Mouse (Mus musculus) myocyte (in vitro differentiated cells): ENCODE data around the gene Fosb. TPM values are rescaled to one million over a fixed set of nuclear protein-coding genes. Genes with fewer than 3 reads are reported as not detected.
"Not testable (repeated sequence)": the region's sequence is repeated elsewhere in the genome, so short reads cannot be mapped to it uniquely, and the experiment has no call there.

ENCODE experiments used
- H3K27me3 ChIP-seq: one replicate; pipeline ENCODE4 v1.6.1; 2011; ENCODE audit not compliant: control insufficient read depth, insufficient read depth, insufficient read length
- H3K36me3 ChIP-seq: one replicate; pipeline ENCODE4 v1.6.1; 2011; ENCODE audit not compliant: control insufficient read depth, insufficient read depth
- H3K4me2 ChIP-seq: one replicate; pipeline ENCODE4 v1.6.1; 2011; ENCODE audit warnings: low read depth, control low read depth
- H3K4me3 ChIP-seq: one replicate; pipeline ENCODE4 v1.5.1; 2011; ENCODE audit warnings: mild to moderate bottlenecking, control low read depth, moderate library complexity
- H3K79me2 ChIP-seq: one replicate; pipeline ENCODE4 v1.6.1; 2011; ENCODE audit not compliant: control insufficient read depth, insufficient read depth
- H3ac ChIP-seq: one replicate; pipeline ENCODE4 v1.6.1; 2011; ENCODE audit not compliant: control insufficient read depth, insufficient read length
- CEBPB ChIP-seq: IDR thresholded peaks from 2 replicates; pipeline ENCODE4 v1.6.1; 2011; ENCODE audit warnings: mild to moderate bottlenecking, moderate library complexity; ENCODE audit not compliant: poor library complexity, insufficient read depth, severe bottlenecking
- E2F4 ChIP-seq: IDR thresholded peaks from one replicate; pipeline ENCODE4 v1.6.1; 2011; ENCODE audit warnings: mild to moderate bottlenecking, control low read depth, moderate library complexity; ENCODE audit not compliant: insufficient read depth
- MAX ChIP-seq: IDR thresholded peaks from one replicate; pipeline ENCODE4 v1.6.1; 2011; ENCODE audit warnings: low read depth, mild to moderate bottlenecking, control low read depth
- MYOD1 ChIP-seq, 3 experiments: IDR thresholded peaks; one replicate each; pipeline ENCODE4 v1.6.1; 2011; ENCODE audit warnings: control low read depth in 2 of 3, low read depth in 2 of 3, mild to moderate bottlenecking in 2 of 3, moderate library complexity in 1 of 3; ENCODE audit not compliant: insufficient read length in 2 of 3, control insufficient read depth in 1 of 3
- MYOG ChIP-seq, 3 experiments: IDR thresholded peaks; one replicate each; pipeline ENCODE4 v1.6.1; 2011; ENCODE audit warnings: control low read depth in 2 of 3, low read depth in 2 of 3, mild to moderate bottlenecking in 2 of 3; ENCODE audit not compliant: insufficient read length in 2 of 3, control insufficient read depth in 1 of 3, insufficient read depth in 1 of 3
- POLR2A ChIP-seq: IDR thresholded peaks from one replicate; pipeline ENCODE4 v1.6.1; 2011; ENCODE audit warnings: low read depth, mild to moderate bottlenecking, control low read depth, moderate library complexity; ENCODE audit not compliant: insufficient read length
- POLR2AphosphoS2 ChIP-seq: IDR thresholded peaks from one replicate; pipeline ENCODE4 v1.6.1; 2011; ENCODE audit warnings: low read depth, control low read depth; ENCODE audit not compliant: insufficient read length
- REST ChIP-seq: IDR thresholded peaks from one replicate; pipeline ENCODE4 v1.6.1; 2011; ENCODE audit warnings: mild to moderate bottlenecking, control low read depth, moderate library complexity; ENCODE audit not compliant: insufficient read depth, insufficient read length
- SRF ChIP-seq: IDR thresholded peaks from one replicate; pipeline ENCODE4 v1.6.1; 2011; ENCODE audit warnings: low read depth; ENCODE audit not compliant: control insufficient read depth, insufficient read length
- TCF12 ChIP-seq: IDR thresholded peaks from one replicate; pipeline ENCODE4 v1.6.1; 2011; ENCODE audit warnings: mild to moderate bottlenecking, control low read depth; ENCODE audit not compliant: poor library complexity, insufficient read depth, severe bottlenecking
- USF1 ChIP-seq: IDR thresholded peaks from one replicate; pipeline ENCODE4 v1.6.1; 2011; ENCODE audit warnings: low read depth, mild to moderate bottlenecking, control low read depth, moderate library complexity
- polyA plus RNA-seq: library from polyadenylated mRNA; unstranded; fragments of >200 nt; fragmentation: generic; extraction: Trizol; gene quantifications from one replicate; pipeline ENCODE4 v1.2.1, GENCODE M21; 2012; ENCODE audit warnings: missing spikeins

Gene Fosb
- polyA plus RNA-seq, 1 experiment = 0.82 TPM

GRCm38 (mm10) chr7:19282791-19283405, 27.0 kb downstream of the Fosb start:
- H3K79me2 ChIP-seq = no peaks in the 10 kb centered on the region
- peak overlapping the region; percentile 7 for H3K4me3 ChIP-seq
- TF ChIP-seq POLR2AphosphoS2 (no peak), REST (peak; percentile 90), USF1 (no peak), E2F4 (no peak), CEBPB (no peak), MAX (no peak), TCF12 (no peak)
- H3K27me3 ChIP-seq = peaks cover 12% of the 10 kb centered on the region
- H3ac ChIP-seq = no peak overlapping the region
- H3K4me2 ChIP-seq = peak overlapping the region; percentile 69
- no peaks in the 10 kb centered on the region for H3K36me3 ChIP-seq

- peaks cover 12% of the 10 kb centered on the region for H3K27me3 ChIP-seq
- peak within 1 kb of the TSS; percentile 69 for H3K4me2 ChIP-seq
- no peaks in the 10 kb centered on the region for H3K36me3 ChIP-seq
Observed at GRCm38 (mm10) chr7:19282385-19282784, 27.5 kb downstream of the Fosb start, which contains the start of gene Rtn2. Rtn2 (plus strand) TSS chr7:19282624.

GRCm38 (mm10) chr7:19281680-19282304, 28.1 kb downstream of the Fosb start:
- H3K79me2 ChIP-seq, H3K36me3 ChIP-seq, H3K4me3 ChIP-seq, H3K4me2 ChIP-seq, H3ac ChIP-seq: not testable (repeated sequence)
- H3K27me3 ChIP-seq = peaks cover 12% of the 10 kb centered on the region
- TF ChIP-seq USF1 = peak; percentile 21

More at GRCm38 (mm10) chr7:19282385-19282784, 27.5 kb downstream of the Fosb start, which contains the start of gene Rtn2:
- H3K79me2 ChIP-seq = no peaks in the 10 kb centered on the region
- peak within 1 kb of the TSS; percentile 7 for H3K4me3 ChIP-seq
- TF ChIP-seq POLR2AphosphoS2 = no peak
- TF ChIP-seq MYOG (IDR thresholded peaks at IDR 0.05; ENCODE audit: control insufficient read depth in 1 of 3, insufficient read depth in 1 of 3, insufficient read length in 2 of 3, low read depth in 2 of 3) = no peak
- TF ChIP-seq SRF = no peak
- no peak for TF ChIP-seq USF1
- TF ChIP-seq E2F4 = no peak
- TF ChIP-seq MYOD1 (IDR thresholded peaks at IDR 0.05; ENCODE audit: control insufficient read depth in 1 of 3, insufficient read length in 2 of 3, low read depth in 2 of 3) = no peak
- no peak for TF ChIP-seq POLR2A
- no peak for TF ChIP-seq TCF12
- no peak for TF ChIP-seq REST
- H3ac ChIP-seq = no peak within 1 kb of the TSS

- Histone ChIP-seq H3K4me3 (no peak within 1 kb of the TSS), H3K79me2 (no peaks in the 10 kb centered on the region), H3K27me3 (peaks cover 12% of the 10 kb centered on the region), H3ac (no peak within 1 kb of the TSS), H3K4me2 (peak within 1 kb of the TSS; percentile 48), H3K36me3 (no peaks in the 10 kb centered on the region)
- TF ChIP-seq POLR2A (peak; percentile 28), CEBPB (no peak)
Observed at GRCm38 (mm10) chr7:19279581-19280114, 30.2 kb downstream of the Fosb start, which contains the start of gene Ppm1n. Ppm1n (minus strand) TSS chr7:19280064.

- Histone ChIP-seq H3K79me2 (no peaks in the 10 kb centered on the region), H3K36me3 (no peaks in the 10 kb centered on the region), H3K27me3 (peaks cover 12% of the 10 kb centered on the region), H3K4me3 (no peak overlapping the region), H3K4me2 (peak overlapping the region; percentile 48), H3ac (no peak overlapping the region)
- no peak for TF ChIP-seq POLR2AphosphoS2
- peak in 1 of 3 experiments; percentile 12 for TF ChIP-seq MYOG (IDR thresholded peaks at IDR 0.05; ENCODE audit: control insufficient read depth in 1 of 3, insufficient read depth in 1 of 3, insufficient read length in 2 of 3, low read depth in 2 of 3)
Observed at GRCm38 (mm10) chr7:19279052-19279451, 30.8 kb downstream of the Fosb start.

- no peak overlapping the region for H3ac ChIP-seq
- H3K27me3 ChIP-seq = peaks cover 12% of the 10 kb centered on the region
- H3K36me3 ChIP-seq = no peaks in the 10 kb centered on the region
- H3K4me3 ChIP-seq = no peak overlapping the region
- H3K79me2 ChIP-seq = peaks cover under 1% of the 10 kb centered on the region
- TF ChIP-seq MYOD1 (IDR thresholded peaks at IDR 0.05; ENCODE audit: control insufficient read depth in 1 of 3, insufficient read length in 2 of 3, low read depth in 2 of 3) (no peak), POLR2A (no peak), CEBPB (no peak), MAX (no peak), USF1 (no peak), TCF12 (no peak), REST (no peak), E2F4 (no peak)
- H3K4me2 ChIP-seq = no peak overlapping the region
Observed at GRCm38 (mm10) chr7:19276253-19276652, 33.6 kb downstream of the Fosb start.
